Mouse (Mus musculus): ENCODE results near the gene Kcnk4. TPM values are rescaled to one million over a fixed set of nuclear protein-coding genes. Genes with fewer than 3 reads are reported as not detected.

The Kcnk4 gene
- polyA plus RNA-seq, 1 experiment = 2.1 TPM

DNA sequence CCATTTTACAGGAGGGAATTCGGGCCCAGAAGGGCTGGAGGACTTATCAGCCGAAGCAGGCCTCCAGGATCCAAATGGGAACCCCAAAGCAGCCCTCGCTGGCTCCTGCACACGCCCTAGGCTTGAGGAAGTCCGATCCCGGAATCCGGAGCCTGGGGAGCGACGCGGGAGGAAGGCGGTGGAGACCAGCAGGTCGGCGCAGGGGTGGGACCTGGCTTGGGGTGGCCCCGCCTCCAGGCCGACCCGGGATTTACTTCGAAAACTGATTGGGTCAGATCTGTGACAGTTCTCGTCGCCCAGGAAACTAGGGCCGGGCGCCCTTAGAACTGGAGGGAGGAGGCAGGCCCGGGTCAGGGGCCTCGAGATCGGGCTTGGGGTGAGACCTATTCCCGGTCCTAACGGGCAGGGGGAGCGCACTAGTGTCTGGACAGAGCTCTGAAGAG is 8.0 kb upstream of the Kcnk4 start, which contains the start of gene Gpr137:
TSS of gene Gpr137 (minus strand) at position 232 of the 443 bp plus-strand sequence.
- DNase-seq (ENCODE audit: low read depth) = peak; percentile 96
- TF ChIP-seq POLR2A (IDR thresholded peaks at IDR 0.05; ENCODE audit: borderline replicate concordance, extremely low read depth, insufficient read depth, insufficient read length, poor library complexity, severe bottlenecking) (peak; percentile 28; the same call in 1 of the 2 replicates), CTCF (IDR thresholded peaks at IDR 0.05; ENCODE audit: borderline replicate concordance, extremely low read depth, insufficient read depth, insufficient read length) (no peak)

DNA sequence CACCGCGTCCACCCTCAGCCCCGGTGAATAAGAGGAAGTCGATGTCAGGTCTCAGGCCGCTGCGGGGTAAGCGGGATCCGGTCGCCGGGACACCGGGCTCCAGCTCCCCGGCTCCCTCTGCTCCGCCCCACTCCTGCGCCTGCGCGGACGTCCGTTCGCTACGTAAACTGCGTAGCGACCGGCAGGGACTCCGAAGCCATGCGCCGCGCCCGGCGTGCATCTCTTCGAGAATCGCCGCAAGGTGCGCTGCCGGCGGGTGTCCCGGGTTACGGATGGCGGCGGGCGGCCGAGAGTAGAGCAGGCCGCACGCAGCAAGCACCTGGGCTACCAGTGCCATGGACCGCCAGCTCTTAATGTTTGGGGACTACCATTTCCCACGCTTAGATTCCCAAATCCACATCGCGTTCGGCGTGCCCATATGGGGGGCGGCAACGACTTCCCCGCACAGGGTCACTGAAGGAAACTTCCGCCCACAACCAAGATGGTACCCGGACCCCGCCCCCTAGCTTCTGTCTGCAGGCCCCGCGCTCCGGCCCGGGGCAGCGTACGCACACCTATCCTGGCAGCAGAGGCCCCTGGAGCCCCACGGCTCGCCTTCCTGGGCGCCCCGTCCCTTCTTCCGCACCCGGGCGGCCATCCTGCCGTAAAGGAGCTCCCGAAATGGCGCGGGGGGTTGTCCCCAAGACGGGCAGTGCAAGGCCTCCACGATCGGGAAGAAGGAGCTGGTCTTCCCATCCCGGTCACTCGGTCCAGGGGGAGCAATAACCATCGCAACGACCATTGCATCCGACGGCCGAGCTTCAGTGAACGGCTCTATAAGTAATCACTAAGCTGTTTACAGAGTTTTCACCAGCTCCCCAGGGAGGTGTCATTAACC is 7.3 kb upstream of the Kcnk4 start, which contains the start of gene Bad:
TSS of gene Bad (plus strand) at position 490 of the 877 bp plus-strand sequence.
- DNase-seq (ENCODE audit: low read depth) = peak; percentile 97
- no peak for TF ChIP-seq CTCF (IDR thresholded peaks at IDR 0.05; ENCODE audit: borderline replicate concordance, extremely low read depth, insufficient read depth, insufficient read length)
- peak; percentile 89; the same call in 1 of the 2 replicates for TF ChIP-seq POLR2A (IDR thresholded peaks at IDR 0.05; ENCODE audit: borderline replicate concordance, extremely low read depth, insufficient read depth, insufficient read length, poor library complexity, severe bottlenecking)

DNA sequence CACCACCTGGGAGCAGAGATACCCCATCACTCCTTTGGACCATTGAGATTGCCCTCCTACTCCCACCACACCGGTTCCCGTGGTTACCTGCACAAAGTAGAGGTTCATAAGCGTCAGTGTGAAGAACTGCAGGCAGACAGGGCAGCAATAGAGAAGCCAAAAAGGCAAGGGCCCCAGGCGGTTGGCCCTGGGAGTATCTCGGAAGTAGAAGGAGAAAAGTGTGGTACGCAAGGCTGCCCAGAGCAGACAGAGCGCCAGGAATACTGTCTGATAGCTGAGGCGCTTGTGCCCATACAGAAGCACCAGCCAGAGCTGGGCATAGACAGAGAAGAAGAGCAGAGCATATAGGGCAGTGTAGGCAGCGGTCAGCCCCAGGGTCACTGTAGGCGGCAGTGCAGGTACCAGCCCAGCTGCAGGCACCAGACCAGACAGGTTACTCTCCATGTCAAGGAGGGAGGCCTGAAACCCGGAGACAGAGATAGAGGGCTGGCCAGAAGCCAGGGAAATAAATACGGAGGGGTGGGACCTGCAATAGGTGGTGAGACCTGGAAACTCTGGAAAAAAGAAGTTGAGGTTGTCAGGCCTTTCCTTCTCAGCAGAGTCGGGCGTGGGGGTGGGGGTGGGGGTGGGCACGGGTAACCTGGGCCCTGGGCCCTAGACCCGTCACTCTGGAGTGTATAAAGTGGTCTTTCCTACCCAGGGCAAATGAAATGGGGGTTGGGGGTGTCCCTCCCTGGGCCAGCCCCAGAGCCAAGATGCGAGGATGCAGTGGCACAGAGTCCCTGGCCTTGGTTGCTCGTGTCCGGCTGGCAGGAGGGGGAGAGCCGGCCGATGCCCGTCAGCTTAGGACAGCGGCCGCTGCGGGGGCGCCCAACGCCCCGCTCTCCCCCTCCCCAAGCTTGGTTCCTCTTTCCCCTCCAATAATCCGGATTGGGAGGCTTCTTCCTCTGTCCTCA is 6.4 kb upstream of the Kcnk4 start:
- no peak for TF ChIP-seq POLR2A (IDR thresholded peaks at IDR 0.05; ENCODE audit: borderline replicate concordance, extremely low read depth, insufficient read depth, insufficient read length, poor library complexity, severe bottlenecking)
- TF ChIP-seq CTCF (IDR thresholded peaks at IDR 0.05; ENCODE audit: borderline replicate concordance, extremely low read depth, insufficient read depth, insufficient read length) = no peak
- no peak for DNase-seq (ENCODE audit: low read depth)

DNA sequence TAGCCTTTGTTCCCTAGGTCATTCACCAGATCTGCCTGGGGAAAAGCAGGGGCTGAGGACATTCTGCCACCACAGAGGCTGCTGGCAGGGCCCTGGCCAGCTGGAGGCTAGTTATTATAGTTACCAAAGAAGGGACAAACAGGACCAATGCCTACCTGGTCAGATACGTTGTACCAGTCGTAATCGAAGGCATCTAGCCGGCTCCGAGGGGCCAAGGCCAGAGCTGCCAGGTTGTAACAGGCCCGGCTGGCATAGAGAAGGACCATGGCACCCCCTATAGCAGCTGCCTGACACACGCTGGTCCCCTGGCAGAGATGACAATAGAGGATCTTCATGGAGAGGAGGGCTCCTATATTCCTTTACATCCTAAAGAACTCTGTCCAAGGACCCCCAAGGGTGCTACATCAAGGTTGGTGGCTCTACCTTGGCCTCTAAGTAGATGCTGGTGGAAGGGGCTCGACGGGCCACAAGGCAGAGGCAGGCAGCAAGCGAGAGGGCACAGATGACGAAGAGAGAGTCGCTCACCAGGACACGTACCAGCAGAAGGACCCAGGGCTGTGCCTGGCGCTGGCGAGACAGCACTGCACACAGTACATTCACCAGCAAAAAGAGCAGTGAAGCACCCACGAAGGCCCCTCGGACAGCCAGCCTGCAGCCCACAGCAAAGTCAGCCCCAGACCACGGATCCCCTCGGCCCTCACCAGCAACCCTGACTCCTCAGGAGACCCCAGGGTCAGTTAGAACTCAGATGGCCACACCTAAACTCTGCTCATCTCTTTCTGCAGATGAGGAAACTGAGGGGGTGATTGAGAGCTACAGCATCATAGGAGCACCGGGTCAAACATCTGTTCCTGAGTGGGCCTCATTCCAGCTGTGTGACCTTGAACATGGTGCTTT is 5.0 kb upstream of the Kcnk4 start:
- no peak for DNase-seq (ENCODE audit: low read depth)
- TF ChIP-seq POLR2A (IDR thresholded peaks at IDR 0.05; ENCODE audit: borderline replicate concordance, extremely low read depth, insufficient read depth, insufficient read length, poor library complexity, severe bottlenecking) (no peak), CTCF (IDR thresholded peaks at IDR 0.05; ENCODE audit: borderline replicate concordance, extremely low read depth, insufficient read depth, insufficient read length) (no peak)

DNA sequence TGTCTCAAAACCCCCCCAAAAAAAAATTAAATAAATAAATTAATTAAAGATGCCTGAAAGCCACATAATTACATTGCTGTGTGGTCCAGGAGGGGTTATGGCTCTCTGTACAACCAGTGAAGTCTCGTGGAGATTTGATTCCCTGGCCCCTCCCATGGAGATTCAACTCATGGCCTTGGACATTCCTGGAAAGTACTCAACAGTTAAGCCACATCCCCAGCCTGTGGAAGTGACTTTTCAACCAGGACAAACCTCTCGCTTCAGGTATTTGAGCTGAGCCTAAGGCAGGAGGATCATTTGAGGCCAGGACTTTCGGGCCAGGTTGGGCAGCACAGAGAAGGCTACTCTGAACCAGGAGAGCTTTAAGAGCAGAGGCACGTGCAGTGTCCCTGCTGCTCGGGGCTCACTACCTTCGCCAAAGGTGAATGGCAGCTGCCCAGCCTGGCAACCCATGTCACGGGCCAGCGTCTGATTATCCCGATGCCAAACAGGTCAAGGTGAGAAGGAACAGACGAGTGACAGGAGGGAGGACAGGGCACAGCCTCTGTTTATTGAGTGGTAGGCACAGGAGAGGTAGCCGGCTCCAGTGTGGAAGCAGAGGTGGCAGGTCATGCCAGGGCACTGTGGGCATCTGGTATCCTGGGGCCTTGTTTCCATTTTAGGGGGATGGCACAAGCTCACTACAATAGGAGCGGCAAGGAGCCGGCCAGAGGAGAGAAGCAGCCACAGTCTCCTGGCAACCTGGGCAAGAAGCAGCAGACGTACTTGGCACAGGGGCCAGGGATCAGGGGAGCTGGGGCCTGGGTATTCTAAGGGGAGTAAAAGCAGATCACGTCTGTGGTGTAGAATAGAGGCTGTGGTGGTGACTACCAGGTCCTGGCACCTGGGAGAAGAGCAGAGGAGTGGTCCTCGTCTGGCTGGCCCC is 3.5 kb upstream of the Kcnk4 start:
- DNase-seq (ENCODE audit: low read depth) = no peak

DNA sequence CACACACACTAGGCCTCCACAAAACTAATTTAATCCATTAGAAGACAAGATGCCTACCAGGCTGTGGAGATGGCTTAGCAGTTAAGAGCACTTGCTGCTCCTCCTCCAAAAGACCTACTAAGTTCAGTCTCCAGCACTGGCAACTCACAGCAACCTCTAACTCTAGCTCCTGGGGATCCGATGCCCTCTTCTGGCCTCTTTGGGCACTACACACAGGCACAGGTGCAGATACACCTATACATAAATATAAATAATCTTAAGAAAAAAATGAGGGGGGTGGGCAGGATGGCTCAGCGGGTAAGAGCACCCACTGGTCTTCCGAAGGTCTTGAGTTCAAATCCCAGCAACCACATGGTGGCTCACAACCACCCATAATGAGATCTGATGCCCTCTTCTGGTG is 2.0 kb upstream of the Kcnk4 start:
- no peak for DNase-seq (ENCODE audit: low read depth)
- TF ChIP-seq POLR2A (IDR thresholded peaks at IDR 0.05; ENCODE audit: borderline replicate concordance, extremely low read depth, insufficient read depth, insufficient read length, poor library complexity, severe bottlenecking) (no peak), CTCF (IDR thresholded peaks at IDR 0.05; ENCODE audit: borderline replicate concordance, extremely low read depth, insufficient read depth, insufficient read length) (no peak; the same call in 1 of the 2 replicates)

More for the DNA sequence above, 3.5 kb upstream of the Kcnk4 start:
- TF ChIP-seq POLR2A (IDR thresholded peaks at IDR 0.05; ENCODE audit: borderline replicate concordance, extremely low read depth, insufficient read depth, insufficient read length, poor library complexity, severe bottlenecking) (no peak), CTCF (IDR thresholded peaks at IDR 0.05; ENCODE audit: borderline replicate concordance, extremely low read depth, insufficient read depth, insufficient read length) (no peak)

DNA sequence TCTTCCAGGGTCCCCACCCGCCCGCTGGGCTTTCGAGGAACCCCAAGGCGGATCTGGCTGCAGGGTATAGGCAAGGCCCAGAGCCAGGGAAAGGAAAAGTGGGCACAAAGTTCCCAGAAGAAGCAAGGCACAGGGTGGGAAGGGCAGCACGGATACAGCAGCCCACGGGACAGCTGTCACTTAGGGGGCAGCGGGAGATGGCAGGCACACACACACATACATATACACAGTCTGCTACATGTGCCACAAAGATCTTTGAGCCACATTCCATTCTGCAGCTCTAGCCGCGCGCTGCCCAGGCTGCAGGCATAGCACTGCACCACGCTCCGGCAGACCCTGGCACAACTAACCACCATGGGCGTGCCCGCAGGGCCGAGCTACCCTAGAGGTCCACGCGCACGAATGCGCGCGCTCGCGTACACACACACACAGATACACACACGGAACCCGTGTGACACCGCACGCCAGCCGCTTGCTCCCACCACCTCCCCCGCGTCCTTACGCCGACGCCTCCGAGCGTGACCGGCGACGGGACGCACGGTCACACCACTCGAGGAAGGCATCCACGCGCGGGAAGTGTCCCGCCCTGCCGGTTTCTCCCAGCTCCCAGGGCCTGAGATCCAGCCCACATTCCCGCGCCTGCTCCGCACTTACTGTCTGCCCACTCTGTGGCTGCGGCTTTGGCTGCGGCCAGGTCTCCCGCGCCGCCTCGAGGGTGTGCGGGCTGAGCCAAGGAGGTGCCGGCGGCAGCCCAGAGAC is 700 bp downstream of the Kcnk4 start:
- TF ChIP-seq POLR2A (IDR thresholded peaks at IDR 0.05; ENCODE audit: borderline replicate concordance, extremely low read depth, insufficient read depth, insufficient read length, poor library complexity, severe bottlenecking) (no peak), CTCF (IDR thresholded peaks at IDR 0.05; ENCODE audit: borderline replicate concordance, extremely low read depth, insufficient read depth, insufficient read length) (no peak)
- no peak for DNase-seq (ENCODE audit: low read depth)

DNA sequence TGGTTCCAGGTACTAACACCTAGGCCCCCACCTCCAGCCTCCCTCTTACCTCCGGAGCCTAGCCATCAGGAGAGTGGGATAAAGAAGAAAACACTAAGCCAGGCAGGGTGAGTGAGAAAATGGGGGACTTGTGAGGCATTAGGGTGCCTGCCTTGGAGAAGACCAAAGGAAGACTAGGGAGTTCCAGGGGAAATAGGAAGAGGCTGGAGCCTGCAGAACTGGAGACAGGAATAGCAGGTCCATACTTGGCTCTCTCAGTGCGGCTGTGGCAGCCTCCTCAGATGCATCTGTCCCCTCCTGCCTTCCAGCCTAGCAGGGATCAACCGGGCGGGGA is 1.2 kb downstream of the Kcnk4 start:
- no peak for DNase-seq (ENCODE audit: low read depth)
- no peak for TF ChIP-seq POLR2A (IDR thresholded peaks at IDR 0.05; ENCODE audit: borderline replicate concordance, extremely low read depth, insufficient read depth, insufficient read length, poor library complexity, severe bottlenecking)
- no peak for TF ChIP-seq CTCF (IDR thresholded peaks at IDR 0.05; ENCODE audit: borderline replicate concordance, extremely low read depth, insufficient read depth, insufficient read length)

DNA sequence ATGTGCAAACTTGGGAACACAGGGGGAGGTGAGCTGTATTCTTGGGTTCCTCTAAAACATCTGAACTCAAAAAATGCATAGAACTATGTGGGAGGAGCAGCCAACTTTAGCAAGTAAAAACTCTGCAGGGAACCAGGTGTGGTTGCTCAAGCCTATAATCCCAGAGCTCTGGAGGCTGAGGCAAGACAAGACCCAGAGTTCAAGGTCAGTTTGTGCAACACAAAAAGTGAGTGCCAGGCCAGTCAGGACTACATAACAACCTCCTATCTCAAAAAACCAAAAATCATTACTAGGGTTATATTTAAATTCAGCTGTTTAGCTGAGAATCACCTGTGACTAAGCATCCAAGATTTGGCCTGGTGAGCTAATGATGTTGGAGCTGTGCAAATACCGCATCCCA is 2.3 kb downstream of the Kcnk4 start:
- no peak for DNase-seq (ENCODE audit: low read depth)
- TF ChIP-seq POLR2A (IDR thresholded peaks at IDR 0.05; ENCODE audit: borderline replicate concordance, extremely low read depth, insufficient read depth, insufficient read length, poor library complexity, severe bottlenecking) = no peak
- TF ChIP-seq CTCF (IDR thresholded peaks at IDR 0.05; ENCODE audit: borderline replicate concordance, extremely low read depth, insufficient read depth, insufficient read length) = no peak
